Mouse (Mus musculus) thymus, adult 2 months (tissue): ENCODE measurements at regions not wholly inside any gene's neighbourhood (a gene's known extent, or its start where the extent isn't known, plus 50 kb on each side); places are given as distances from the start of the nearest gene placed in this dataset.
"Not testable (repeated sequence)": the region's sequence is repeated elsewhere in the genome, so short reads cannot be mapped to it uniquely, and the experiment has no call there.

Experiments used
- DNase-seq: peaks from one replicate; pipeline ENCODE4 v3.0.0; 2021
- H3K27ac ChIP-seq: fragments of 200-500 bp; 2 replicates; pipeline ENCODE4 v1.5.1; 2012; ENCODE audit warnings: low read length, control low read depth; ENCODE audit not compliant: control insufficient read depth, insufficient read depth
- H3K27me3 ChIP-seq: fragments of 200-500 bp; 2 replicates; pipeline ENCODE4 v1.6.1; 2012; ENCODE audit warnings: mild to moderate bottlenecking, low read length, moderate library complexity, mixed read lengths; ENCODE audit not compliant: control insufficient read depth, insufficient read depth
- H3K36me3 ChIP-seq: fragments of 200-500 bp; 2 replicates; pipeline ENCODE4 v1.6.1; 2012; ENCODE audit warnings: mild to moderate bottlenecking, low read length, moderate library complexity; ENCODE audit not compliant: control insufficient read depth, insufficient read depth
- H3K4me1 ChIP-seq: fragments of 200-500 bp; replicated peaks from 2 replicates; pipeline ENCODE4 v1.6.1; 2012; ENCODE audit warnings: low read length; ENCODE audit not compliant: control insufficient read depth, insufficient read depth
- H3K4me3 ChIP-seq: fragments of 200-500 bp; 2 replicates; pipeline ENCODE4 v1.5.1; 2012; ENCODE audit warnings: mild to moderate bottlenecking, low read length, control low read depth, moderate library complexity; ENCODE audit not compliant: control insufficient read depth, insufficient read depth
- CTCF ChIP-seq: fragments of 200-500 bp; IDR thresholded peaks from 2 replicates; pipeline ENCODE4 v1.5.1; 2012; ENCODE audit warnings: mild to moderate bottlenecking, control low read depth, low read length, moderate library complexity, borderline replicate concordance; ENCODE audit not compliant: control insufficient read depth, poor library complexity, insufficient read depth; ENCODE audit errors: extremely low read depth
- POLR2A ChIP-seq: fragments of 200-500 bp; IDR thresholded peaks from 2 replicates; pipeline ENCODE4 v1.6.1; 2012; ENCODE audit warnings: mild to moderate bottlenecking, low read length, control low read depth, moderate library complexity; ENCODE audit not compliant: control insufficient read depth, poor library complexity, insufficient read depth; ENCODE audit errors: extremely low read depth
- WGBS: fragments of 180-500 bp; shearing (Covaris S2); methylation state at CpG from one replicate; pipeline ENCODE4 v1.1.7; 2018; 5-methylcytosine and 5-hydroxymethylcytosine counted together

- H3K27me3 ChIP-seq = no peaks in the 10 kb centered on the region
- TF ChIP-seq POLR2A (no peak), CTCF (no peak)
- WGBS = 99% methylated on average over 2 of the region's 2 CpGs
- H3K36me3 ChIP-seq = no peaks in the 10 kb centered on the region
- DNase-seq = no peak
- no peak overlapping the region for H3K27ac ChIP-seq
- no peak overlapping the region for H3K4me3 ChIP-seq
- no peaks in the 10 kb centered on the region for H3K4me1 ChIP-seq
These were observed 209.5 kb downstream of the Tbl1xr1 start for GRCm38 (mm10) chr3:22285904-22286303.

GRCm38 (mm10) chr3:22293466-22293865 lies 217.0 kb downstream of the Tbl1xr1 start:
- Histone ChIP-seq H3K27me3 (no peaks in the 10 kb centered on the region), H3K4me3 (no peak overlapping the region), H3K4me1 (no peaks in the 10 kb centered on the region), H3K27ac (no peak overlapping the region), H3K36me3 (no peaks in the 10 kb centered on the region)
- 90% methylated on average over 3 of the region's 3 CpGs for WGBS
- TF ChIP-seq CTCF = no peak
- TF ChIP-seq POLR2A = no peak
- DNase-seq = no peak

- 95% methylated on average over 1 of the region's 1 CpGs for WGBS
- H3K27ac ChIP-seq, DNase-seq, H3K4me1 ChIP-seq, H3K4me3 ChIP-seq, H3K27me3 ChIP-seq, H3K36me3 ChIP-seq: not testable (repeated sequence)
These were observed 217.6 kb downstream of the Tbl1xr1 start for GRCm38 (mm10) chr3:22294081-22294480.

- DNase-seq, H3K4me1 ChIP-seq, H3K27ac ChIP-seq, H3K27me3 ChIP-seq, H3K4me3 ChIP-seq, H3K36me3 ChIP-seq: not testable (repeated sequence)
- 91% methylated on average over 1 of the region's 1 CpGs for WGBS
These were observed 220.5 kb downstream of the Tbl1xr1 start for GRCm38 (mm10) chr3:22296925-22297324.

GRCm38 (mm10) chr3:22297831-22298230 lies 221.4 kb downstream of the Tbl1xr1 start:
- not testable (repeated sequence) for DNase-seq, H3K27ac ChIP-seq, H3K27me3 ChIP-seq, H3K36me3 ChIP-seq, H3K4me3 ChIP-seq, H3K4me1 ChIP-seq
- WGBS = 100% methylated on average over 1 of the region's 1 CpGs

- H3K36me3 ChIP-seq = no peaks in the 10 kb centered on the region
- 89% methylated on average over 5 of the region's 5 CpGs for WGBS
These were observed 224.1 kb downstream of the Tbl1xr1 start for GRCm38 (mm10) chr3:22300553-22300952.

GRCm38 (mm10) chr3:22301991-22302517 lies 225.6 kb downstream of the Tbl1xr1 start:
- Histone ChIP-seq H3K27ac (no peak overlapping the region), H3K4me3 (no peak overlapping the region), H3K4me1 (no peaks in the 10 kb centered on the region), H3K27me3 (no peaks in the 10 kb centered on the region), H3K36me3 (no peaks in the 10 kb centered on the region)
- WGBS = 80% methylated on average over 5 of the region's 5 CpGs
- DNase-seq = no peak
- TF ChIP-seq CTCF = no peak
- TF ChIP-seq POLR2A = no peak

More at GRCm38 (mm10) chr3:22300553-22300952, 224.1 kb downstream of the Tbl1xr1 start:
- Histone ChIP-seq H3K27me3 (no peaks in the 10 kb centered on the region), H3K27ac (no peak overlapping the region), H3K4me1 (no peaks in the 10 kb centered on the region), H3K4me3 (no peak overlapping the region)
- TF ChIP-seq CTCF = no peak
- TF ChIP-seq POLR2A = no peak
- DNase-seq = no peak
